Mouse (Mus musculus) limb, embryonic 10.5 days (tissue): ENCODE results near the gene Trmt44. TPM values are rescaled to one million over a fixed set of nuclear protein-coding genes. Genes with fewer than 3 reads are reported as not detected.
"Not testable (repeated sequence)": the region's sequence is repeated elsewhere in the genome, so short reads cannot be mapped to it uniquely, and the experiment has no call there.

Experiments used
- DNase-seq: peaks from one replicate; pipeline ENCODE4 v3.0.0-alpha.2; 2017; ENCODE audit warnings: low spot score
- H3K27ac ChIP-seq: fragments of 300-500 bp; sonication (generic); 2 replicates; pipeline ENCODE4 v1.5.1; 2016; ENCODE audit warnings: mild to moderate bottlenecking
- H3K27me3 ChIP-seq: fragments of 300-500 bp; sonication (generic); 2 replicates; pipeline ENCODE4 v1.6.1; 2016; ENCODE audit warnings: low read depth, mild to moderate bottlenecking; ENCODE audit not compliant: poor library complexity, severe bottlenecking
- H3K36me3 ChIP-seq: fragments of 300-500 bp; sonication (generic); 2 replicates; pipeline ENCODE4 v1.6.1; 2016; ENCODE audit warnings: mild to moderate bottlenecking, moderate library complexity
- H3K4me1 ChIP-seq: fragments of 300-500 bp; sonication (generic); 2 replicates; pipeline ENCODE4 v1.6.1; 2016
- H3K4me3 ChIP-seq: fragments of 300-500 bp; sonication (generic); 2 replicates; pipeline ENCODE4 v1.5.1; 2016; ENCODE audit warnings: mild to moderate bottlenecking, moderate library complexity
- H3K9me3 ChIP-seq: fragments of 300-500 bp; sonication (generic); replicated peaks from 2 replicates; pipeline ENCODE4 v1.6.1; 2016; ENCODE audit warnings: mild to moderate bottlenecking
- WGBS: fragments of 180-500 bp; shearing (Covaris S2); methylation state at CpG from one replicate; pipeline ENCODE4 v1.1.7; 2016; 5-methylcytosine and 5-hydroxymethylcytosine counted together
- polyA plus RNA-seq: library from polyadenylated mRNA; unstranded; fragments of >200 nt; fragmentation: Nextera tagmentation; extraction: Ambion mirVana; gene quantifications from 2 replicates; pipeline ENCODE4 v1.2.1, GENCODE M21; 2016

The Trmt44 gene
- polyA plus RNA-seq, 1 experiment from 2014 or later = 10.6 TPM

DNA sequence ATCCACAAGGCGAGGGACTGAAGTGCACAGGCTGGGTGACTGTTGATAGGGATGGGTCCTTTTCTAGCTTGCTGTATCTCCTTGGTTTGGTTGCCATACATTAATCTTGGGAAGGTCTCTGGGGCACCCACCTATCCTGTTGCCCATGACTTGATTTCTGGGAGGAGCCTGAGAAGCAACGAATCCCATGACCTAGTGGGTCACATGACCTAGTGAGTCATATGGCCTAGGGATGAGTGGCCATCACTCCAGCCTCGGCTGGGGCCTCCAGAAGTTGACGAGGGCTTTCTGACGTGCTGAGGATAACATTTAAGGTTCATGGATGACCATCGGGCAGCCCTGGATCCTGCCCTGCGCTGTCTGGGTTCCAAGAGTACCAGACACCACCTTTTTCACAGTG lies 30.5 kb upstream of the Trmt44 start:
- Histone ChIP-seq H3K9me3 (no peaks in the 10 kb centered on the region), H3K27ac (no peak overlapping the region), H3K4me1 (peaks cover 26% of the 10 kb centered on the region), H3K27me3 (no peaks in the 10 kb centered on the region), H3K36me3 (peaks cover 14% of the 10 kb centered on the region; the same call in 1 of the 2 replicates), H3K4me3 (no peak overlapping the region)
- no peak for DNase-seq
- 85% methylated on average over 7 of the region's 7 CpGs for WGBS

GRCm38 (mm10) chr5:35601526-35601925 lies 26.7 kb upstream of the Trmt44 start:
- no peaks in the 10 kb centered on the region for H3K27me3 ChIP-seq
- no peaks in the 10 kb centered on the region for H3K4me1 ChIP-seq
- no peak for DNase-seq
- peaks cover 33% of the 10 kb centered on the region for H3K36me3 ChIP-seq
- no peaks in the 10 kb centered on the region for H3K9me3 ChIP-seq
- no peak overlapping the region for H3K4me3 ChIP-seq
- 89% methylated on average over 8 of the region's 8 CpGs for WGBS
- no peak overlapping the region for H3K27ac ChIP-seq

DNA sequence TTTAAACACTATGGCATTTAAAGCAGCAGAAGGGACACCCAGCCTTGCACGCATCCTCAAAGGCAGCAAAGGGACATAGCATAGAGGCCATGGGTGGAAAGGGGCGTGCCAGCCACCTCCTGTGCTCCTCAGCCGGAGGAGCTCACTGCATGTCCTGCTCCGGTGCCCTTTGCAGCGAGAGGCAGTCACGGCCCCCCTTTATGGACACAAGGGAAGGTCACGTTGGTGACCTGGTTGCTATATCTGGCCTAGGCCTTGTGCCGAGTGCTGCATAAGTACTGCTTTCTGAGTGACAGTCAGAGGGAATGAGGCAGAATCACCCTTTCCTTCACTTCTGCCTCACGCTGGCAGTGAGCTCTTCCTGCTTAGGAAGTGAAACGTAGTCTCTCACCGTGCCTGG lies 25.4 kb upstream of the Trmt44 start:
- 86% methylated on average over 11 of the region's 11 CpGs for WGBS
- peaks cover 33% of the 10 kb centered on the region for H3K36me3 ChIP-seq
- H3K27ac ChIP-seq = no peak overlapping the region
- no peak overlapping the region for H3K4me3 ChIP-seq
- H3K27me3 ChIP-seq = no peaks in the 10 kb centered on the region
- no peaks in the 10 kb centered on the region for H3K9me3 ChIP-seq
- DNase-seq = no peak
- no peaks in the 10 kb centered on the region for H3K4me1 ChIP-seq

GRCm38 (mm10) chr5:35596169-35597160 lies 21.6 kb upstream of the Trmt44 start:
- Histone ChIP-seq H3K27me3 (no peaks in the 10 kb centered on the region), H3K36me3 (peaks cover 40% of the 10 kb centered on the region), H3K4me1 (peaks cover 2% of the 10 kb centered on the region; the same call in 1 of the 2 replicates), H3K27ac (no peak overlapping the region), H3K4me3 (no peak overlapping the region), H3K9me3 (no peaks in the 10 kb centered on the region)
- DNase-seq = no peak
- 89% methylated on average over 18 of the region's 18 CpGs for WGBS

- Histone ChIP-seq H3K4me1 (peaks cover 2% of the 10 kb centered on the region; the same call in 1 of the 2 replicates), H3K9me3 (no peaks in the 10 kb centered on the region), H3K36me3 (peaks cover 44% of the 10 kb centered on the region), H3K4me3 (no peak overlapping the region), H3K27me3 (no peaks in the 10 kb centered on the region), H3K27ac (no peak overlapping the region)
- peak; percentile 93 for DNase-seq
- 24% methylated on average over 4 of the region's 4 CpGs for WGBS
Measured at GRCm38 (mm10) chr5:35595706-35596105, 20.8 kb upstream of the Trmt44 start.

GRCm38 (mm10) chr5:35594768-35595167 lies 19.9 kb upstream of the Trmt44 start:
- H3K9me3 ChIP-seq = no peaks in the 10 kb centered on the region
- WGBS = 96% methylated on average over 4 of the region's 4 CpGs
- peaks cover 46% of the 10 kb centered on the region for H3K36me3 ChIP-seq

DNA sequence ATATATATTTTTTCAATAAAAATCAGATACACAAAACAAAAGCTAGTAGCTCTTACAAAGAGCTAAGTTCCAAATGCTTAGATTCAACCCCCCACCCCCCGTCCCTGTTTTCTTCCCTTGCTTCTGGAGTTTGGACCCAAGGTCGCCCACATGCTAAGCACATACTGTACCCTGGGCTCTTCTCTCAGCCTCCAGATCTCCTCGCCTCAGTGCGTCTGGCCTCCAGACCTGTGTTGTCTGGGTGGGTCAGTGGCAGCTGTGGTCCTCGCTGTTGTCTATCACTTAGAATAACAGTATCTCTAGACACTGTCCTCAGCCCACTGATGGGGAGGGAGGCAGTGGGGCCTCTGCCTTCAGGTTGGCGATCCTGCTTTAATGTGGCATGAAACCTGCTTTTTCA lies 18.4 kb upstream of the Trmt44 start:
- peaks cover 50% of the 10 kb centered on the region for H3K36me3 ChIP-seq
- H3K4me1 ChIP-seq = peaks cover 2% of the 10 kb centered on the region; the same call in 1 of the 2 replicates
- H3K27ac ChIP-seq = no peak overlapping the region
- WGBS = 88% methylated on average over 6 of the region's 6 CpGs
- H3K4me3 ChIP-seq = no peak overlapping the region
- H3K9me3 ChIP-seq = no peaks in the 10 kb centered on the region
- no peak for DNase-seq
- no peaks in the 10 kb centered on the region for H3K27me3 ChIP-seq

More at GRCm38 (mm10) chr5:35594768-35595167, 19.9 kb upstream of the Trmt44 start:
- no peaks in the 10 kb centered on the region for H3K27me3 ChIP-seq
- no peak overlapping the region for H3K27ac ChIP-seq
- H3K4me3 ChIP-seq = no peak overlapping the region
- DNase-seq = no peak
- peaks cover 2% of the 10 kb centered on the region; the same call in 1 of the 2 replicates for H3K4me1 ChIP-seq

DNA sequence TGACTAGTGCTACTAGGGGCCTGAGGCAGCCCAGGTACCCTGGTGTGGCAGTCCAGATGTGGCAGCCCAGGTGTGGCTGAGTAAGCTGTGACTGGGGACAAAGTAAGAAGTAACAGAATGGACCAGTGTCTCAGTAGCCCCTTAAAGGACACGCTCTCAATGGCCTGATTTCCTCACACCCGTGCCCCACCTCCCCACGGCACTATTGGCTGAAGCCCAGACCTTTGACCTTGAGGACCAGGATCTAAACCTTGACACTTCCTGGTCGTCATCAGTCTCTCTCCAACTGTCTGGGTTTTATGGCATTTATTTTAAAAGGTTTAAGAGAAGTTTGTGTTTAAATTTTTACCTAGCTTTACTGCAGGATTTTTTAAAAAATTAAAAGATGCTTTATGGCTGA lies 18.0 kb upstream of the Trmt44 start:
- DNase-seq = no peak
- Histone ChIP-seq H3K27ac (no peak overlapping the region), H3K9me3 (no peaks in the 10 kb centered on the region), H3K36me3 (peaks cover 51% of the 10 kb centered on the region), H3K27me3 (no peaks in the 10 kb centered on the region), H3K4me3 (no peak overlapping the region), H3K4me1 (peaks cover 2% of the 10 kb centered on the region; the same call in 1 of the 2 replicates)
- 57% methylated on average over 4 of the region's 4 CpGs for WGBS

DNA sequence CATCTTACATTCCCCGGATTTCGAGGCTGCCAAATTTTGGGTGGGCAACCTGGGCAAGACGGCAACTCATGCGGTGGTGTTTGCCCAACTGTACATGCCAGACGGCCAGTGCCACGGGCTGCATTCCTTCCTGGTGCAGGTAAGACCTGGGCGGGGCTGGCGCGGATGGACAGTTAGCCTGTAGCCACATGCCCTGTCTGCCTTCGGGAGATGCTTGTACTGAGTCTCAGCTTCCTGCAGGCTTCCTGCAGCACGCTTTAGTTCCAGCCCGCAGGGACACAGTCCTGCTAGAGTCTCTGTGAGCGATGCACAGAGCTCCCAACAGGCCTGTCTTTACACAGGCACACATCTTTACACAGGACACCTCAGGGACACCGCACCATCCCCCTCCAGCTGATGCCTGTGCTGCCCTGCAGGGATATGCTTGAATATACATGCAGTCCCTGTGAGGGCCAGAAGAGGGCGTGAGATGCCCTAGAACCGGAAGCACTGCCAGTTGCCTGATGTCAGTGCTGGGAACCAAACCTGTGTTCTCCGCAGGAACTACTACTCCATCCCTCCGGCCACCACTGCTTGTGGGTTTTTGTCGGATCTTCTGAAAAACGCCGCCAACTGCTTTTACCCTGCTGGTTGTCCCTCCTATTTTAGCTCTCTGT lies 17.3 kb upstream of the Trmt44 start:
- Histone ChIP-seq H3K27me3 (no peaks in the 10 kb centered on the region), H3K4me1 (peaks cover 2% of the 10 kb centered on the region; the same call in 1 of the 2 replicates), H3K9me3 (no peaks in the 10 kb centered on the region), H3K4me3 (no peak overlapping the region), H3K27ac (no peak overlapping the region), H3K36me3 (peaks cover 51% of the 10 kb centered on the region)
- no peak for DNase-seq
- WGBS = 73% methylated on average over 21 of the region's 21 CpGs

GRCm38 (mm10) chr5:35591497-35591896 lies 16.6 kb upstream of the Trmt44 start:
- Histone ChIP-seq H3K4me3 (no peak overlapping the region), H3K27me3 (no peaks in the 10 kb centered on the region), H3K27ac (no peak overlapping the region), H3K36me3 (peaks cover 51% of the 10 kb centered on the region), H3K4me1 (peaks cover 2% of the 10 kb centered on the region; the same call in 1 of the 2 replicates), H3K9me3 (no peaks in the 10 kb centered on the region)
- DNase-seq = no peak
- 83% methylated on average over 4 of the region's 4 CpGs for WGBS

- Histone ChIP-seq H3K36me3 (peaks cover 15% of the 10 kb centered on the region), H3K4me1 (peaks cover 12% of the 10 kb centered on the region)
- not testable (repeated sequence) for H3K27ac ChIP-seq, H3K9me3 ChIP-seq, H3K4me3 ChIP-seq, DNase-seq, H3K27me3 ChIP-seq
- WGBS = 93% methylated on average over 2 of the region's 2 CpGs
Measured at GRCm38 (mm10) chr5:35584259-35584658, 9.4 kb upstream of the Trmt44 start.

GRCm38 (mm10) chr5:35583221-35583783 lies 8.4 kb upstream of the Trmt44 start:
- DNase-seq = no peak
- H3K9me3 ChIP-seq = no peaks in the 10 kb centered on the region
- H3K27me3 ChIP-seq = no peaks in the 10 kb centered on the region
- H3K36me3 ChIP-seq = peaks cover 5% of the 10 kb centered on the region; the same call in 1 of the 2 replicates
- H3K27ac ChIP-seq = peak overlapping the region; percentile 67; the same call in 1 of the 2 replicates
- 6% methylated on average over 17 of the region's 17 CpGs for WGBS
- peak overlapping the region; percentile 74 for H3K4me3 ChIP-seq
- peaks cover 12% of the 10 kb centered on the region for H3K4me1 ChIP-seq
